Mouse (Mus musculus) hindbrain, embryonic 10.5 days (tissue): Measurements from ENCODE around the gene Zfp82. TPM values are rescaled to one million over a fixed set of nuclear protein-coding genes. Genes with fewer than 3 reads are reported as not detected.
A peak's percentile ranks its signal among the peaks of the same experiment; 100 is the strongest.

Source experiments
- DNase-seq: peaks from one replicate; pipeline ENCODE4 v3.0.0-alpha.2; 2017; ENCODE audit warnings: low spot score
- H3K27ac ChIP-seq: fragments of 300-500 bp; sonication (generic); 2 replicates; pipeline ENCODE4 v1.5.1; 2016; ENCODE audit warnings: mild to moderate bottlenecking, moderate library complexity
- H3K27me3 ChIP-seq: fragments of 300-500 bp; sonication (generic); 2 replicates; pipeline ENCODE4 v1.6.1; 2016; ENCODE audit warnings: mild to moderate bottlenecking; ENCODE audit not compliant: poor library complexity, insufficient read depth, severe bottlenecking
- H3K36me3 ChIP-seq: fragments of 300-500 bp; sonication (generic); 2 replicates; pipeline ENCODE4 v1.6.1; 2016; ENCODE audit warnings: mild to moderate bottlenecking, moderate library complexity
- H3K4me1 ChIP-seq: fragments of 300-500 bp; sonication (generic); replicated peaks from 2 replicates; pipeline ENCODE4 v1.6.1; 2016; ENCODE audit warnings: mild to moderate bottlenecking
- H3K4me3 ChIP-seq: fragments of 300-500 bp; sonication (generic); 2 replicates; pipeline ENCODE4 v1.5.1; 2016; ENCODE audit warnings: mild to moderate bottlenecking, moderate library complexity
- H3K9me3 ChIP-seq: fragments of 300-500 bp; sonication (generic); 2 replicates; pipeline ENCODE4 v1.6.1; 2016; ENCODE audit warnings: mild to moderate bottlenecking, moderate library complexity
- WGBS: fragments of 180-500 bp; shearing (Covaris S2); methylation state at CpG from one replicate; pipeline ENCODE4 v1.1.7; 2016; 5-methylcytosine and 5-hydroxymethylcytosine counted together
- polyA plus RNA-seq: library from polyadenylated mRNA; unstranded; fragments of >200 nt; fragmentation: Nextera tagmentation; extraction: Ambion mirVana; gene quantifications from 2 replicates; pipeline ENCODE4 v1.2.1, GENCODE M21; 2016

Gene Zfp82
- polyA plus RNA-seq, 1 experiment from 2014 or later = 8.2 TPM

GRCm38 (mm10) chr7:30090092-30090969, 17.6 kb upstream of the Zfp82 start, which contains the start of the genes Gm26920 and Zfp566:
Gene Gm26920, minus strand, starts transcription at chr7:30090410.
Gene Zfp566, minus strand, starts transcription at chr7:30090527.
- DNase-seq = peak; percentile 98
- Histone ChIP-seq H3K27ac (peak within 1 kb of the TSS; percentile 89), H3K36me3 (peaks cover 21% of the 10 kb centered on the region), H3K9me3 (peaks cover 5% of the 10 kb centered on the region; the same call in 1 of the 2 replicates), H3K4me3 (peak within 1 kb of the TSS; percentile 66), H3K27me3 (no peaks in the 10 kb centered on the region), H3K4me1 (peaks cover 34% of the 10 kb centered on the region)
- under 1% methylated on average over 40 of the region's 40 CpGs for WGBS

GRCm38 (mm10) chr7:30089405-30089804, 16.7 kb upstream of the Zfp82 start:
- H3K36me3 ChIP-seq = peaks cover 30% of the 10 kb centered on the region
- peak overlapping the region; percentile 89 for H3K27ac ChIP-seq
- no peak for DNase-seq
- H3K4me1 ChIP-seq = peaks cover 33% of the 10 kb centered on the region
- WGBS = 21% methylated on average over 6 of the region's 6 CpGs
- H3K4me3 ChIP-seq = peak overlapping the region; percentile 66
- H3K27me3 ChIP-seq = no peaks in the 10 kb centered on the region
- H3K9me3 ChIP-seq = peaks cover 9% of the 10 kb centered on the region; the same call in 1 of the 2 replicates

- Histone ChIP-seq H3K27me3 (no peaks in the 10 kb centered on the region), H3K9me3 (peaks cover 9% of the 10 kb centered on the region; the same call in 1 of the 2 replicates), H3K4me1 (peaks cover 27% of the 10 kb centered on the region), H3K4me3 (no peak overlapping the region), H3K27ac (no peak overlapping the region), H3K36me3 (peaks cover 59% of the 10 kb centered on the region)
- WGBS = 93% methylated on average over 9 of the region's 9 CpGs
- DNase-seq = no peak
Observed at GRCm38 (mm10) chr7:30086524-30086923, 13.8 kb upstream of the Zfp82 start.

GRCm38 (mm10) chr7:30064622-30065021, 8.1 kb downstream of the Zfp82 start:
- 82% methylated on average over 5 of the region's 5 CpGs for WGBS
- Histone ChIP-seq H3K9me3 (no peaks in the 10 kb centered on the region), H3K36me3 (peaks cover 88% of the 10 kb centered on the region), H3K4me1 (no peaks in the 10 kb centered on the region), H3K27ac (no peak overlapping the region), H3K4me3 (no peak overlapping the region), H3K27me3 (no peaks in the 10 kb centered on the region)
- no peak for DNase-seq

- no peak overlapping the region for H3K4me3 ChIP-seq
- H3K4me1 ChIP-seq = no peaks in the 10 kb centered on the region
- peaks cover 86% of the 10 kb centered on the region for H3K36me3 ChIP-seq
- H3K9me3 ChIP-seq = no peaks in the 10 kb centered on the region
- DNase-seq = peak; percentile 21
- H3K27me3 ChIP-seq = no peaks in the 10 kb centered on the region
- no peak overlapping the region for H3K27ac ChIP-seq
- 80% methylated on average over 5 of the region's 5 CpGs for WGBS
Observed at GRCm38 (mm10) chr7:30062478-30062877, 10.2 kb downstream of the Zfp82 start.

GRCm38 (mm10) chr7:30060341-30060740, 12.4 kb downstream of the Zfp82 start:
- no peak overlapping the region for H3K27ac ChIP-seq
- H3K36me3 ChIP-seq = peaks cover 93% of the 10 kb centered on the region
- H3K4me3 ChIP-seq = no peak overlapping the region
- H3K9me3 ChIP-seq = no peaks in the 10 kb centered on the region
- DNase-seq = no peak
- 93% methylated on average over 6 of the region's 6 CpGs for WGBS
- H3K4me1 ChIP-seq = no peaks in the 10 kb centered on the region
- H3K27me3 ChIP-seq = no peaks in the 10 kb centered on the region

GRCm38 (mm10) chr7:30053591-30053990, 19.1 kb downstream of the Zfp82 start:
- WGBS = 9% methylated on average over 3 of the region's 3 CpGs
- Histone ChIP-seq H3K4me1 (peaks cover 16% of the 10 kb centered on the region), H3K27ac (no peak overlapping the region), H3K4me3 (no peak overlapping the region), H3K36me3 (peaks cover 45% of the 10 kb centered on the region), H3K27me3 (no peaks in the 10 kb centered on the region), H3K9me3 (no peaks in the 10 kb centered on the region)
- no peak for DNase-seq

GRCm38 (mm10) chr7:30050882-30051548, 21.7 kb downstream of the Zfp82 start, which contains the start of gene Zfp14:
Gene Zfp14, minus strand, starts transcription at chr7:30051380.
- under 1% methylated on average over 40 of the region's 40 CpGs for WGBS

GRCm38 (mm10) chr7:30048126-30048525, 24.6 kb downstream of the Zfp82 start:
- Histone ChIP-seq H3K27me3 (no peaks in the 10 kb centered on the region), H3K9me3 (no peaks in the 10 kb centered on the region), H3K4me3 (no peak overlapping the region), H3K27ac (no peak overlapping the region), H3K36me3 (peaks cover 10% of the 10 kb centered on the region), H3K4me1 (peaks cover 16% of the 10 kb centered on the region)
- 96% methylated on average over 4 of the region's 4 CpGs for WGBS
- no peak for DNase-seq

More at GRCm38 (mm10) chr7:30050882-30051548, 21.7 kb downstream of the Zfp82 start, which contains the start of gene Zfp14:
- peaks cover 16% of the 10 kb centered on the region for H3K4me1 ChIP-seq
- H3K4me3 ChIP-seq = peak within 1 kb of the TSS; percentile 82
- peaks cover 21% of the 10 kb centered on the region for H3K36me3 ChIP-seq
- DNase-seq = peak; percentile 90
- no peaks in the 10 kb centered on the region for H3K9me3 ChIP-seq
- peak within 1 kb of the TSS; percentile 90 for H3K27ac ChIP-seq
- no peaks in the 10 kb centered on the region for H3K27me3 ChIP-seq

GRCm38 (mm10) chr7:30044354-30044753, 28.3 kb downstream of the Zfp82 start:
- Histone ChIP-seq H3K4me1 (no peaks in the 10 kb centered on the region), H3K9me3 (no peaks in the 10 kb centered on the region), H3K4me3 (no peak overlapping the region), H3K36me3 (peaks cover 3% of the 10 kb centered on the region), H3K27ac (no peak overlapping the region), H3K27me3 (no peaks in the 10 kb centered on the region)
- DNase-seq = no peak
- 68% methylated on average over 9 of the region's 9 CpGs for WGBS

GRCm38 (mm10) chr7:30034331-30034730, 38.4 kb downstream of the Zfp82 start:
- H3K4me1 ChIP-seq = peaks cover 6% of the 10 kb centered on the region; the same call in 1 of the 2 replicates
- DNase-seq = no peak
- WGBS = 94% methylated on average over 12 of the region's 12 CpGs
- peaks cover 22% of the 10 kb centered on the region for H3K36me3 ChIP-seq
- no peaks in the 10 kb centered on the region for H3K9me3 ChIP-seq
- no peaks in the 10 kb centered on the region for H3K27me3 ChIP-seq
- no peak overlapping the region for H3K27ac ChIP-seq
- no peak overlapping the region for H3K4me3 ChIP-seq

GRCm38 (mm10) chr7:30031379-30031778, 41.3 kb downstream of the Zfp82 start:
- DNase-seq = no peak
- peaks cover 22% of the 10 kb centered on the region for H3K36me3 ChIP-seq
- no peaks in the 10 kb centered on the region for H3K9me3 ChIP-seq
- peaks cover 6% of the 10 kb centered on the region; the same call in 1 of the 2 replicates for H3K4me1 ChIP-seq
- H3K27ac ChIP-seq = no peak overlapping the region
- WGBS = 85% methylated on average over 3 of the region's 3 CpGs
- H3K27me3 ChIP-seq = no peaks in the 10 kb centered on the region
- no peak overlapping the region for H3K4me3 ChIP-seq

GRCm38 (mm10) chr7:30030677-30031076, 42.0 kb downstream of the Zfp82 start:
- Histone ChIP-seq H3K9me3 (no peaks in the 10 kb centered on the region), H3K4me1 (peaks cover 6% of the 10 kb centered on the region; the same call in 1 of the 2 replicates), H3K4me3 (no peak overlapping the region), H3K27ac (no peak overlapping the region), H3K27me3 (no peaks in the 10 kb centered on the region), H3K36me3 (peaks cover 29% of the 10 kb centered on the region)
- no peak for DNase-seq
- 29% methylated on average over 6 of the region's 6 CpGs for WGBS
